Mouse (Mus musculus): ENCODE measurements around the gene Syne1.

DNA sequence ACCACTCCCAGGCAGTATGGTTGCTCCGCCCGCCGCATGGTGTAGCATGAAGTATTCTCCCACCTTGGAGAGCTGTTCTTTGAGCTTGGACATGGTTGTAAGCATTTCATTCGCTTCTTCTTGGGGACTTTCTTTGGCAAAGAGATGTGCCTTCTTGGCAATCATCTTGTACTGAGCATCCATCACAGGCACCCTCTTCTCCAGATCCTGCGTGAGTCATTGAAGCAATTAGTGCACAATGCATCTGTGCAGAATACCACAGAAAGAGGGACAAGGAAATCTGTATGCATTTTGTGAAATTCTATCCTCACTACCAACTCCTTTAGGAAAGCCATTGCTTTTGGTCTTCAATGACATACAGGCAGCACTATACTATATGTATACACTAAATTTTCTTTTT, 194.7 kb downstream of the Syne1 start:
- TF ChIP-seq POLR2A (IDR thresholded peaks at IDR 0.05; ENCODE audit: borderline replicate concordance, control insufficient read depth, low read depth, low read length) (no peak), CTCF (IDR thresholded peaks at IDR 0.05; ENCODE audit: control insufficient read depth, insufficient read depth, low read length) (no peak)

Measured in bone marrow, adult 2 months (tissue).